Mouse (Mus musculus): Measurements from ENCODE around the gene Nkx1-1.

Nkx1-1 gene

GRCm38 (mm10) chr5:33433201-33434138, at the start of gene Nkx1-1:
Gene Nkx1-1 (minus strand): TSS chr5:33433976.
- no peak for DNase-seq (ENCODE audit: low read depth, low spot score)

DNA sequence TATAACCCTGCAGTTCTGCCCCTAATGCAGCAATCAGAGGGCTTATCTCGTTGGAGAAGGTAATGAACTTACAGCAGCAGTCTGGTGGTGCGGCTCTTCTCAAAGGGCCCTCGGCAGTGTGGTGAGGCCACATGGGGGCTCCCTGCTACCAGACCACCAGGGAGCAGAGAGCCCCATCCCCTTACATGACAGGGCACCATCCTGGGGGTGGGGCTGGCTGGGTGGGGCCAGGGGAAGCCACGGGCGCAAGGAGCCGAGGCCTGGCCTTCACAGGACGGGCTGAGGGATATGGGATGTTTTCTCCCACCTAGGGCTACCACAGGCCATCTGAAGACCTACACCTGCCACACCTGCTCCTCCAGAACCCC, 47.5 kb upstream of the Nkx1-1 start:
- peak; percentile 10 for DNase-seq (ENCODE audit: low read depth, low spot score)

DNA sequence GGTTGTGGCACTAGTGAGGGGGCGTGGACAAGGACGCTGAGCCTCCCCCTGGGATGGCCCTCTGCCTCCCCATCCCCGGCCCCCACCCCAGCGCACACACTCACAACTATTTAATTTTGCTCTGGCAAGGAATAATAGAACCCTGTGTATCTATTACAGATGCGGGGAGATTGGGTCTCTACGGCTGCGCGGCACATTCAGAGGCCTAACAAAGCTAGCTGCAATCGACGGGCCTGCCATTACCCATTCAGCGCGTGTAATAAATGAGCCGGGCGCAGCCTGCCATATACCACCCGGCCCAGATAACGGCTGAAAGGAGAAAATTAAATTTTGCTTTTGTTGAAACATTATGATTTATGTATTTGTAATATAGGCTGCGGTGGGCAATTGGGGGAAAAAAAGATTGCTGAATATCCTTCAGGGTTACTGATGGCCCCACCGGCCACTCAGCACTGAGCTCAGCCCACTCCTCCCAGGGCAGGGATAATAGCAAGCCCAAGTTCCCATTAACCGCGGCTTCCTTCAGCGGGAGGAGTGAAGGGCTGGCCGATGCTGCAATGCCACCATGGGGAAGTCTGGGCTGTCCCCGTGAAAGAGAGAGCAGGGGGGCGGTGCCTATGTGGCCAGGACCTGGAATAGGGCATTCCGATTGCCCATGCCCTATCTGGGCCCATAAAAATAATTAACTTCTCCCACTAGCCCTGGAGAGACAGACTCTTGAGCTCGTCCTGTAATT, 47.0 kb upstream of the Nkx1-1 start:
- peak; percentile 16 for DNase-seq (ENCODE audit: low read depth, low spot score)

DNA sequence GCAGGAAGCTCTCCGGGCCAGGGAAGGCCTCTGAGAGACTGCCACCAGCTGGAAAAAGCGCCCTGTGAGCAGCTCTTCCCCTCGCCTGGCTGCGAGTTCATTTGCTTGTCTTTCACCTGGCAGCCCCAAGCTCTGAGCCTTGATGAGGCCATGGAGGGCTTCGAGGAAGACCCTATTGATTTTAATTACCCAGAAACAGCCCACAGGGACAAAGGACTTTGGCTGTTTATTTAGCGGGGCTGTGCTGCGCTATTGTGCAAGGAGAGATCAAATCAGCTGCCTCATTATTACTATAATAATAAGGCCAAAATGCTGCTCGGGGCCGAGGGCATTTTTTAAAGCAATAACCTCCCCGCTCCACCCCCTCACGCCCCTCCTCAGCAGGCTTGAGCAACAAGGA, 31.7 kb upstream of the Nkx1-1 start:
- peak; percentile 6 for DNase-seq (ENCODE audit: low read depth, low spot score)

- no peak for DNase-seq (ENCODE audit: low read depth, low spot score)
These were observed 30.6 kb upstream of the Nkx1-1 start for GRCm38 (mm10) chr5:33464390-33464789.

GRCm38 (mm10) chr5:33459111-33459510, 25.3 kb upstream of the Nkx1-1 start:
- no peak for DNase-seq (ENCODE audit: low read depth, low spot score)

- no peak for DNase-seq (ENCODE audit: low read depth, low spot score)
These were observed 24.4 kb upstream of the Nkx1-1 start for GRCm38 (mm10) chr5:33458132-33458622.

DNA sequence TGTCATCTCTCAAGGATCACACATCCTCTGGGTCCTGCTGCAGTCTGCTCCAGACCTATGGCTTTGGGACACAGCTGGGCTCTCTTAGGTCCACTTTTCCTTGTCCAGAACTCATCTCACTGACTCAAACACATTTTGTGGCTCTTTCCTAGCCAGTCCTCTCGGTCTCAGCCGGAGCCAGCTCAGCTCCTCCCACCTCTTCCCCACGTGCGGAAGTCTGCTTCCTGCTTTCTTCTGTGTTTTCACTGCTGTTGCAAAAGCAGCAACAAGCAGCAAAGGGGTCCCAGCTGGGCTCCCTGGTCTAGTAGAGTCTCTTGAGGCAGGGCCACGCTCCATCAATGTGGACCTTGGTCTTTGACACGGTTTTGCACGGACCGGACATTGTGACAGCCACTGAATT, 22.0 kb upstream of the Nkx1-1 start:
- no peak for DNase-seq (ENCODE audit: low read depth, low spot score)

GRCm38 (mm10) chr5:33443794-33444193, 10.0 kb upstream of the Nkx1-1 start:
- DNase-seq (ENCODE audit: low read depth, low spot score), result no peak

DNA sequence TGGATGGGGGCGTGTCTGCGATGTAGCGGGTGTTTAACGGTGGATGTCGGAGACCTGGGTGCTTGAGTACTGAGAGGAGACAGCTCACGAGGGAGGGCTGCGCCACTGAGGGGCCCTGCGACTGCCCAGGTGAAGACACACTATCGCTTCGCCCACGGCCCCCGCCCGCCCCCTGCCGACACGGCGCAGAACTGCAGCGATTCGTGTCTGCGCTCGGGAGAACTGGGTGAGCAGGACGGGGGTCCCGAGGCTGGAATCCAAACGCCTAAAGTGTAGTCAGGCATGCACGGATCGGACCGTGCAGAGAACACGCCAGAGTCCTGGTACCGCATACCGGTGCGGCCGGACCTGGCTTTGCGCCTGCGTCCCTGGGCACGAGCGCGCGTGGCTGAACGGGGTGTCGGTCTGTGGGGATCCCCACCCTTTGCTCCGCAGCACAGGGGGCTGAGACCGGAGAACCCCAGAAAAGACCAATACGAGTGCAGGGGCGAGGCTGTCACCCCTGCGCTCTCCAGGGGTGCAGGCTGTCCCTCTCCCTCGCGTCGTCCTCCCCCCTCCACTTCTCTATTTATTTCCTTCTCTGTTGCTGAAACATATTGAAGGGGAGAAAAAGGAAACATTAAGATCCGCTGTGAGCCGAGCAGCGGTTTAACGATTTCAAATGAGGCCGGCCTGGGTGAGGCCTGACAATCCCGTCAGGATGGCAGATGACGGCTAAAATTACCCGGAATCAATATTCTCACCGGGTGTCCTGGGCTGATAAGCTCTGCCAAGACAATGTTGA, 9.3 kb upstream of the Nkx1-1 start:
- peak; percentile 60 for DNase-seq (ENCODE audit: low read depth, low spot score)

- DNase-seq (ENCODE audit: low read depth, low spot score), result peak; percentile 94
These were observed 4.4 kb upstream of the Nkx1-1 start for GRCm38 (mm10) chr5:33438214-33438613.

- DNase-seq (ENCODE audit: low read depth, low spot score), result no peak
These were observed 2.2 kb upstream of the Nkx1-1 start for GRCm38 (mm10) chr5:33435941-33436340.

GRCm38 (mm10) chr5:33435151-33435550, 1.4 kb upstream of the Nkx1-1 start:
- DNase-seq (ENCODE audit: low read depth, low spot score), result no peak

DNA sequence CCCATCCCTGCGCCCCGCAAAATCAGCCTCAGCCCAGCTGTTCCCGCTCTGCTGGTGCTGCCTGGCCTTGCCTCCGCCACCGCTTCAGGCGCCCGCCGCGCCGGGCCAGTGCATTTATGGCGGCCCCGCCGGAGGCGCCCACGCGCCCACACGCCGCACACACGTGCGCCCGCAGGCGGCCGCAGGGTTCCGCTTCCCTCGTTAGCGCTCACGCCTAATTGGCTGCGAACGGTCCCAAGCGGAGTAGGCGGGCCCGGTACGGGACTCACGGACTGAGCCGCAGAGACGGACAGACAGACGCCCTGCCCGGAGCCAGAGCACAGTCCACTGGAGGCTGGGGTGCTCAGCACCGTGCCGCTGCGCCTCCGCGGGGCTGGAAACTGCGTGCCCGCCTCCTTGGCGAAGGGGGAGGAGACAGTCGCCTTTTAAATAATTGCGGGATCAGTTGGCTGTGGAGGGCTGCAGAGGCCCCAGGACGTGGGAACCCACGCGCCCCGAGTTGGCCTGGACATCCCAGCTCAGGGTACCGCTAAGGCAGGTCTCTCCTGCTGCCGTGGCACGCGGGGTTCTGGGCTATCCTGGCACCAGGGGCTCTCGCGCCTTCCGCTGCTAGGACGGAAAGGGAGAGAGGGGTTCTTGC, 485 bp upstream of the Nkx1-1 start:
- DNase-seq (ENCODE audit: low read depth, low spot score), result no peak

GRCm38 (mm10) chr5:33432057-33432935, 1.5 kb downstream of the Nkx1-1 start:
- no peak for DNase-seq (ENCODE audit: low read depth, low spot score)

DNA sequence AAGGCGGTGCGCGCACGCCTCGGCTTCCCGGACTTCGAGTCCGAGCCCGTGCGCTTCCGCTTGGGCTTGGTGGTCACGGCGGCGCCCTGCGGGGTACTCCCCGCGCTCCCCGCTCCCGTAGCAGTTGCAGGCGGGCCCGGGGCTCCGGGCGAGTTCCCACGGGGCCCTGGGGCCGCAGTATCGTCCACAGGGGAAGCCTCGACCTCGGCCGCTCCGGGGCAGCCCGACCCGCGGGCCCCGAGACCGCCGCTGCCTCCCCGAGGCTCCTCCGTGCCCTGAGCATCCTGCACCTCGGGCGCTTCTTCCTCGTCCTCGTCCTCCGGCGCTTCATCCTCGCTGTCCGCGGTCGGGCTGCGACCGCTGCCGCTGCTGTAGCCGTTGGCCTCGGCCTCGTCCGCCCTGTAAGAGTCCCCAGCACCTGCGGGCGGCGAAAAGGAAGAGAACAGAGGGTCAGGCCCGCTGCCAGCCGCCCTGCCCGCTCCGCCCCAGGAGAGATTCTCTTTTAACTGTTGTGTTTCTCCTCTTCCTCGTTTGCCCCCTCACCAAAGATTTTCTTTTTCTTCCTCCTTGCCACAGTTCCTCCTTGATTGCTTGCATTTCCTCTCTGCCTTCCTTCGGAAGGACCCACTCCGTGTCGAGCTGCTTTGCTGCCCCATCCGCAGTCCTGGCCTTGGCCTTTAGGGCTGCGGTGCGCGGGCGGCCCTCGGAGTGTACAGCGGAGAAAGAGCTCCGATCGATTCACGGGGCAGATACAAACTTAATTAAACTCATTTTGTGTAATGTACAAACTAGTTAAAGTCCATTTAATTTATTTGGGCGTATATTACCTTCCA, 2.4 kb downstream of the Nkx1-1 start:
- DNase-seq (ENCODE audit: low read depth, low spot score), result no peak

GRCm38 (mm10) chr5:33430511-33431172, 3.1 kb downstream of the Nkx1-1 start:
- DNase-seq (ENCODE audit: low read depth, low spot score), result no peak

DNA sequence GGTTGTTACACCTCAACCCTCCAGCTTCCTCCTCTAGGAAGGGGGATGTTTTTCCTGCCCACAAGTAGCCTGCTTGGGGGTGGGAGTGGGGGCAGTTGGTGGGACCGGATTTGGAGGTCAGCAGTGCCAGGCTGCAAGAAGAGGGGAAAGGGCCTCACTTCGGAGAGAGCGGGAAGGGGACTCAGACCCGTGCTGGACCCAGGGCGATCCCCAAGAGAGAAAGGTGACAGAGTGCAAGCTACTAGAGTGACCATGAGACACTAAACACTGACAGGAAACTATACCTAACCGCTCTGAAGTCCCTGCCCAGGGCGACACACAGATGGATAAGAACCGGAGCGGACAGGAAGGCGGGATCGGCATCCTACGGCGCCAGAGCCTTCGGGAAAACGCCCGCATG, 3.7 kb downstream of the Nkx1-1 start:
- no peak for DNase-seq (ENCODE audit: low read depth, low spot score)

DNA sequence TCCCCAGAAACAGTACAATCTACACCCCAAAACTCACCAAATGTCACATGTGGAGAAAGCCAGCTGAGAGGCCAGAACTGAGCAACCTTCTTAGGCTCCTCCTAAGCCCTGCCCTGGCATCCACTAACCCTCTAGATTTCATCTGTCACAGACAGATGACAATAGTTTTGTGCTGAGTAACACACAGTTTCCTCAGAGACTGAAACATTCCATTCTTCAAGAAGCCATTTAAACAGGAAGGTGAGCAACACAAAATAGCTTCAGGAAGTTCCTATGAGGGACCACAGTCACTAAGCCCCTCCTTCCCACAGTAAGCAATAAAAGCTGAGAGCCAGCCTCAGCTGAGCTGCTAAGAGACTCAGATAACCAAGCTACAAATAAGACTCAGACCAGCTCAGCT, 6.3 kb downstream of the Nkx1-1 start:
- no peak for DNase-seq (ENCODE audit: low read depth, low spot score)

Measured in mesoderm, embryonic 11.5 days (tissue).